ENCODE assay signal across 13 mouse cellular contexts in genomic region chr1:166016306-166016705, GRCm38 (mm10). TPM values are rescaled to one million over a fixed set of nuclear protein-coding genes. Genes with fewer than 3 reads are reported as not detected.
DNase-seq lines count a peak whose midpoint lies in the region; ATAC-seq lines count a peak whose summit lies in the region.
"Had no signal": no experiment of that assay in that cellular context is flagged by ENCODE, and none has a peak within 500 bp of the region (broad histone marks: within the 10 kb centered on the region; RNA-seq: fewer than 3 reads in every experiment).

No protein-coding gene starts in this region.

- DNase-seq in CD4-positive helper T cell, adult 2 months (ENCODE audit: low read depth, low spot score): peak; percentile 66
- DNase-seq in MEL-GATA-1-ER (ENCODE audit: extremely low read depth, low read depth): peak; percentile 53
- peak; percentile 56 for DNase-seq in thymus, postnatal 14 days
- DNase-seq in lung, postnatal 36 days: no peak
- no peak for DNase-seq in frontal cortex, postnatal 10 days (ENCODE audit: low spot score in 2 of 2)
- no peak for DNase-seq in right cerebral cortex, postnatal 4 days
- DNase-seq: adrenal gland, adult 8-10 months; cerebellum, adult 18-20 months; kidney, postnatal 14 days; right cerebral cortex, postnatal 25 days had no signal

- peak; percentile 58 for ATAC-seq in megakaryocyte, adult 5-6 weeks (ENCODE audit: poor library complexity, severe bottlenecking)
- ATAC-seq: intestine, embryonic 16.5 days; lung, postnatal 0 days had no signal

RNA-seq across cellular contexts. Expression of gene Pou2f1, which starts 13.8 kb away (rescaled TPM):
- 21.9 and 25.6 TPM in 2 replicates for total RNA-seq in megakaryocyte, adult 5-6 weeks (2015)
- total RNA-seq in megakaryocyte, adult 5-6 weeks (2017): 12.9 and 18.1 TPM in 2 replicates

Comparison
In these comparisons a context has a peak if more than half of its experiments do, and no peak if none do; other contexts are left out.
1. DNase-seq: peak in CD4-positive helper T cell, adult 2 months (single experiment), MEL-GATA-1-ER (single experiment) and thymus, postnatal 14 days (single experiment); none in lung, postnatal 36 days (single experiment), frontal cortex, postnatal 10 days (0 of 2) and right cerebral cortex, postnatal 4 days (single experiment).